Mouse (Mus musculus) stomach, embryonic 14.5 days (tissue): ENCODE measurements around the gene Tmed9. TPM values are rescaled to one million over a fixed set of nuclear protein-coding genes. Genes with fewer than 3 reads are reported as not detected.
"Not testable (repeated sequence)": the region's sequence is repeated elsewhere in the genome, so short reads cannot be mapped to it uniquely, and the experiment has no call there.

ENCODE experiments used
- ATAC-seq: fragments of 200-750 bp; cut with Nextera tagmentation; 2 replicates; pipeline ENCODE4 v1.8.0; 2017; ENCODE audit warnings: low read depth, moderate TSS enrichment; ENCODE audit not compliant: insufficient number of reproducible peaks, insufficient read depth, low FRiP score
- H3K27ac ChIP-seq: fragments of 300-500 bp; sonication (generic); 2 replicates; pipeline ENCODE4 v1.5.1; 2014; ENCODE audit warnings: mild to moderate bottlenecking, low read length, moderate library complexity, mixed read lengths
- H3K27me3 ChIP-seq: fragments of 300-500 bp; sonication (generic); 2 replicates; pipeline ENCODE4 v1.6.1; 2014; ENCODE audit warnings: low read length, control low read depth, mixed read lengths; ENCODE audit not compliant: control insufficient read depth, insufficient read depth
- H3K36me3 ChIP-seq: fragments of 300-500 bp; sonication (generic); 2 replicates; pipeline ENCODE4 v1.6.1; 2014; ENCODE audit warnings: mild to moderate bottlenecking, control low read depth, low read length, moderate library complexity, mixed read lengths; ENCODE audit not compliant: control insufficient read depth, insufficient read depth
- H3K4me1 ChIP-seq: fragments of 300-500 bp; sonication (generic); 2 replicates; pipeline ENCODE4 v1.6.1; 2014; ENCODE audit warnings: low read length, control low read depth, mixed read lengths; ENCODE audit not compliant: control insufficient read depth, insufficient read depth
- H3K4me2 ChIP-seq: fragments of 300-500 bp; sonication (generic); replicated peaks from 2 replicates; pipeline ENCODE4 v1.6.1; 2014; ENCODE audit warnings: low read depth, low read length, control low read depth
- H3K4me3 ChIP-seq: fragments of 300-500 bp; sonication (generic); 2 replicates; pipeline ENCODE4 v1.5.1; 2014; ENCODE audit warnings: low read depth, low read length, control low read depth
- H3K9ac ChIP-seq: fragments of 300-500 bp; sonication (generic); replicated peaks from 2 replicates; pipeline ENCODE4 v1.6.1; 2014; ENCODE audit warnings: low read depth, mild to moderate bottlenecking, control low read depth, low read length, moderate library complexity, mixed read lengths
- H3K9me3 ChIP-seq: fragments of 300-500 bp; sonication (generic); 2 replicates; pipeline ENCODE4 v1.6.1; 2016; ENCODE audit warnings: low read depth, low read length, control low read depth; ENCODE audit not compliant: control insufficient read depth
- WGBS: fragments of 180-500 bp; shearing (Covaris S2); extraction: QIAGEN DNeasy Blood & Tissue Kit; methylation state at CpG from one replicate; pipeline ENCODE4 v1.1.7; 2014; 5-methylcytosine and 5-hydroxymethylcytosine counted together
- polyA plus RNA-seq: library from polyadenylated mRNA; unstranded; fragments of >200 nt; fragmentation: Nextera tagmentation; extraction: Ambion mirVana; gene quantifications from 2 replicates; pipeline ENCODE4 v1.2.1, GENCODE M21; 2014

Tmed9 gene
- polyA plus RNA-seq, 1 experiment from 2014 or later: 74.3 TPM

DNA sequence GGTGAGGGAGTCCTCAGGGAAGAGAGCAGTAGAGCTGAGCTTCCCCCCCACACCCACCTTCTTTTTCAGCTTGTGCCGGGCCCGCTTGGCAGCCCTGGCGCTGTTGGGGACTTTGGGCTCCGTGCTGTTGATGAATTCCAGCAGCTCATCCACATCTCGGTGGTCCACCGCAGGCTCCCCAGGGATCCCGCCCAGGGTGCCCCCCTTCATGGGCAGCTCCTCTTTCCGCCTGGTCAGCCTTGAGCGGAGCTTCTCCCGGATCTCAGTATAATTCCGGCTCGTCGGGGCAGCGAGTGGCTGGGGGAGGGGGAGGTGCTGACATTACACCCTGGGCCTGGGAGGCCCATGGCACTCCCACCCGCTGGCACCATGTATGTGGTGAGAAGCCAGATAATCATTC, 24.5 kb upstream of the Tmed9 start:
- H3K36me3 ChIP-seq: peaks cover 74% of the 10 kb centered on the region
- ATAC-seq: no peak
- no peak overlapping the region for H3K27ac ChIP-seq
- 93% methylated on average over 15 of the region's 15 CpGs for WGBS
- no peaks in the 10 kb centered on the region for H3K9me3 ChIP-seq
- H3K9ac ChIP-seq: no peak overlapping the region
- H3K27me3 ChIP-seq: no peaks in the 10 kb centered on the region
- no peaks in the 10 kb centered on the region for H3K4me1 ChIP-seq
- no peak overlapping the region for H3K4me3 ChIP-seq
- H3K4me2 ChIP-seq: no peak overlapping the region

DNA sequence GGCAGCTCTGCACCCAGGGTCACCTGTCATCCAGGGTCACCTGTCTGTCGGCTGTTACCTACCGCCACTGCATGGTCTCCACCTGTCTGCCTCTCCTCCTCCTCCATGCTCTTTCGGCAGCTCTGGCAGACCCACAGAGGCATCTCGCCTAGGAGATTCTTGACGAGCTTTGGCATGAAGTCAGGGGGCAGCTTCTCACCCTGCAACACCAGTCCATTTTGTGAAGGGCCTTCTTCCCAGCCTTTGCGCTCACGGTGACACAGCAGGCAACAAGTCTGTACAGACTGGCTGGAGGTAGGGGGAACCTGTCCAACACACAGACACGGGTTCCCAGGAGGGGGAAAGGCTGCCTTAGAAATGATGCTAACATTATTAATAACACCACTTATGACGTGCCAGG, 17.6 kb upstream of the Tmed9 start:
- no peak overlapping the region for H3K4me3 ChIP-seq
- 92% methylated on average over 9 of the region's 9 CpGs for WGBS
- no peaks in the 10 kb centered on the region for H3K4me1 ChIP-seq
- H3K27ac ChIP-seq: no peak overlapping the region
- H3K27me3 ChIP-seq: no peaks in the 10 kb centered on the region
- no peak for ATAC-seq
- no peak overlapping the region for H3K9ac ChIP-seq
- no peaks in the 10 kb centered on the region for H3K9me3 ChIP-seq
- no peak overlapping the region for H3K4me2 ChIP-seq
- H3K36me3 ChIP-seq: peaks cover 39% of the 10 kb centered on the region

DNA sequence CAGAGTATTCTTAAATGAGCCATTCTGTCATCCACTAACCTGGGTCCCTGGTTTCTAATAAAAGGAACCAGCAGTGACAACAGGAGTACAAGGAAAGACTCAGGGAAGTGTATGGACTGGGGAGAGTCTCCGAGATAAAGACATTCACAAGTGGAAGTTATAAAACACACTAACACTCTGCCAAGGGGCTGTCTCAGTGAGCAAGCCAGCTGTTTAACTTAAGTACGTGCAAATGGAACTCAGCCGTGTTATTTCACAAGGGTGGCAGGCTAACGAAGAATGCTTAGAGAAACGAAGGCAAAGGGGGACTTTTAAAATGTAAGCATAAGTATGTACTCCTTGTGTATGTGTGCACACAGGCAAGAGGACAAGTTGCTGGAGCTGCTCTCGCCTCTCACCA, 16.0 kb upstream of the Tmed9 start:
- no peak overlapping the region for H3K4me3 ChIP-seq
- no peak overlapping the region for H3K4me2 ChIP-seq
- no peaks in the 10 kb centered on the region for H3K9me3 ChIP-seq
- H3K27me3 ChIP-seq: no peaks in the 10 kb centered on the region
- H3K9ac ChIP-seq: no peak overlapping the region
- no peak for ATAC-seq
- H3K4me1 ChIP-seq: no peaks in the 10 kb centered on the region
- no peak overlapping the region for H3K27ac ChIP-seq
- peaks cover 26% of the 10 kb centered on the region for H3K36me3 ChIP-seq
- 82% methylated on average over 6 of the region's 6 CpGs for WGBS

DNA sequence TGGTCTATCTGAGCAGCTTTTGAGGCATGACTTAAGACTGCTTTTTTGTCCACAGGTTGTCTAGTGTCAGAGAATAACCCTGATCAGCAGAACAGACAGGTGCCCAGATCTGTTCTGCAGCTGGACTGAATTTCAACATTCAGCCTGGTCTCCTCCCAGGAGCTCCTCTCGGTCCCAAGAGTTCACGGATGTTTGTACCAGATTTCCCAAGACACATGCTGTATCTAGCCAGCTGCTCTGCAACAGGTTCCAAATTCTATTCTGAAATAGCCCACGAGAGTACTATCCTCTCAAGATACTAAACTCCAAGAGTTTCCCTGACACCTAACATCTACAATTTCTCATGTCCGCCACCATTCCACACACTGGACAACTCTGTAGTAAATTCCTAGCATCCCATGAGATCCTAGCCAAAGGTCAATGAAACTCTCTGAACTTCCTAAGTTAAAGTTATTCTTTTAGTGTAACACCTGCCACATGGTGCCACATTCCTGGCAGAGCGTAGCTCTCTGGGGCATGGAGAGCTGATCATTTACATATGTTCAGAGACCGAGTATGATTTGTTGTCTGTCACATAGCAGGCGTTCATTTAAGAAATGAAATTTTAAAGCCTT, 10.2 kb upstream of the Tmed9 start:
- no peak for ATAC-seq
- Histone ChIP-seq H3K9ac (no peak overlapping the region), H3K27ac (no peak overlapping the region), H3K27me3 (no peaks in the 10 kb centered on the region), H3K4me2 (no peak overlapping the region), H3K9me3 (no peaks in the 10 kb centered on the region), H3K4me3 (no peak overlapping the region), H3K36me3 (peaks cover 9% of the 10 kb centered on the region), H3K4me1 (0 out of 2 replicates have a peak, but pooled peaks cover 3% of the 10 kb centered on the region)
- 78% methylated on average over 7 of the region's 7 CpGs for WGBS

DNA sequence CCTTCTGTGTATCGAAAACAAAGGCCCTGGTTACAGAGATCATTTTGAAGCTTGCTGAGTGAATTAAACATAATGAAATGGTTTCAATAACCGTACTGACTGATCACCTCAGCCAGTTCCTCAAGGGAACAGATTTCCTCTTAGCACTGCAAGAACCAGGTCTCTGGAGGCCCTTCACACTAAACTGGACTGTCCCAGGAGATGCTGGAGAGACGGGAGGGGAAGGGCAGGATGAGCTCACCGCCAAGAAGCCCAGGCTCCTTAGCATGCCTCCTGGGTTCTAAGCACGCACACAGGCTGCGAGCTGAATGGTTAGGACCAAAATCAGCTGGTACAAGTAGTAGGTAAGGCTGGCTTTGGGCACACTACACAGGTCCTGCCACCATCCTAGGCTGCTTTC, 6.5 kb upstream of the Tmed9 start:
- ATAC-seq: no peak
- peaks cover 6% of the 10 kb centered on the region for H3K36me3 ChIP-seq
- H3K4me3 ChIP-seq: no peak overlapping the region
- H3K27ac ChIP-seq: no peak overlapping the region
- no peaks in the 10 kb centered on the region for H3K9me3 ChIP-seq
- 85% methylated on average over 6 of the region's 6 CpGs for WGBS
- H3K9ac ChIP-seq: no peak overlapping the region
- no peaks in the 10 kb centered on the region for H3K27me3 ChIP-seq
- no peak overlapping the region for H3K4me2 ChIP-seq
- H3K4me1 ChIP-seq: peaks cover 13% of the 10 kb centered on the region

DNA sequence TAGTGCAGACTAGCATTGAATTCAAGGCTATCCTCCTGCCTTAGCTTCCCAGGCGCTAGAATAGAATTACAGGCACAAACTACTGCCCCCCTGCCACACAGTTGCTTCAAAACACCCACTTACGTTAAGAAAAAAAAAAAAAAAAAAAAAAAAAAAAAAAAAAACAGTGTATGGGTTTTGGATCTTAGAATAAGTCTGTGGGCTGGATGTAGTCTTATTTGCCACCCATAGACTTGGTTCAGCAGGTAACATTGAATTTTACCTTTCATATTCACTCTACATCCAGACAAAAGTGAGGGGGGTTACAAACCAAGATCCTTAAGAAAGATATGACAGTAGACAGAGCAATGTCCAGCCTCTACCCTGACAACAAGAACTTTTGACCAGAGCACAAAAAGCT, 5.6 kb upstream of the Tmed9 start:
- Histone ChIP-seq H3K9ac (no peak overlapping the region), H3K27ac (no peak overlapping the region), H3K4me1 (peaks cover 13% of the 10 kb centered on the region), H3K36me3 (peaks cover 6% of the 10 kb centered on the region), H3K9me3 (no peaks in the 10 kb centered on the region), H3K27me3 (no peaks in the 10 kb centered on the region), H3K4me3 (no peak overlapping the region), H3K4me2 (no peak overlapping the region)
- ATAC-seq: no peak
- 82% methylated on average over 2 of the region's 2 CpGs for WGBS

DNA sequence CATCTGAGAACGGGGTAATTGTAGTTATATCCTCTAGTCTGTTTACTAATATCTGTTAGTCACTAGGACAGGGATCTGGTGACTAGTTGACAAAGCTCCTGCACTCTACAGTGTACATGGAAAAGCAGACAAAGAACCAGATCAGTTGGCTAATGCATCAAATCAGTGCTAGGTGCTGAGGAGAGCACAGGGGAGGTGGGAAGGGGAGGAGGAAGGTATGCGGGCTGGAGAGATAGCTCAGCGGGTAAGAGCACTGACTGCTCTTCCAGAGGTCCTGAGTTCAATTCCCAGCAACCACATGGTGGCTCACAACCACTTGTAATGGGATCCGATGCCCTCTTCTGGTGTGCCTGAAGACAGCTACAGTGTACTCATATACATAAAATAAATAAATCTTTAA, 5.0 kb upstream of the Tmed9 start:
- ATAC-seq: not testable (repeated sequence)
- 82% methylated on average over 4 of the region's 4 CpGs for WGBS

DNA sequence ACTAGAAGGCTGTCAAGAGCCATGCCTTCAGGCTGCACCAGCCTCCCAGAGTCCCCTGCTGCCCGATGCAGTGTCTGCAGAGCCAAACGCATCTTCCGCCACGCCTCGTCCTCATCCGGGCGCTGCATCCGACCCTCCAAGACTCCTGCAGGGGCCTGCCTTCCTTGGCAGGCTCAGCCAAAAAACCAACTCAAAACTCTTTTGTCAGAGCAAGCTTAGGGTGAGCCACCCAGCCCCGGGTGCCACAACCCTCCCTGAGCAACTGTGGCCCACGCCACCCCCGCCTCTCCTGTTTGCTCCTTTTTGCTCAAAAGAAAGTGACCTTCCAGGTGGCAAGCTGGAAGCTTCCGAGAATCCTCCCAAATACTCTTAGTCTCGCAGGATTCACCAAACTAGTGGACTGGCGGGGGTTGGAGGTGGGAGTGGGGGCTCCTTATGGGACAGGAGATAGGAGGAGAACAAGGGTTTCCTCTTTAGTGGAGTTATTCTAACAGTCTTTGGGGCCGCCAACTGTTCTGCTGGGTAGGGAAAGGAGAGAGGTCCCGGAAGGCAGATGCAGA, 3.7 kb upstream of the Tmed9 start:
- Histone ChIP-seq H3K9me3 (no peaks in the 10 kb centered on the region; the same call in 1 of the 2 replicates), H3K4me1 (peaks cover 13% of the 10 kb centered on the region), H3K4me3 (peak overlapping the region; percentile 88), H3K27me3 (no peaks in the 10 kb centered on the region), H3K4me2 (peak overlapping the region; percentile 92), H3K9ac (peak overlapping the region; percentile 95), H3K27ac (peak overlapping the region; percentile 55), H3K36me3 (peaks cover 3% of the 10 kb centered on the region)
- 1% methylated on average over 16 of the region's 16 CpGs for WGBS
- ATAC-seq: no peak; the same call in 1 of the 2 replicates

More for the DNA sequence above, 5.0 kb upstream of the Tmed9 start:
- H3K4me3 ChIP-seq, H3K36me3 ChIP-seq, H3K4me2 ChIP-seq, H3K9me3 ChIP-seq, H3K27ac ChIP-seq, H3K9ac ChIP-seq, H3K27me3 ChIP-seq: not testable (repeated sequence)
- peaks cover 13% of the 10 kb centered on the region for H3K4me1 ChIP-seq
